Mouse (Mus musculus) hindbrain, embryonic 14.5 days (tissue): ENCODE results near the gene Osbpl10. TPM values are rescaled to one million over a fixed set of nuclear protein-coding genes. Genes with fewer than 3 reads are reported as not detected.

Experiments used
- ATAC-seq: fragments of 200-750 bp; cut with Nextera tagmentation; 2 replicates; pipeline ENCODE4 v1.8.0; 2017; ENCODE audit warnings: moderate number of reproducible peaks, mild to moderate bottlenecking, moderate TSS enrichment, moderate library complexity; ENCODE audit not compliant: low FRiP score
- DNase-seq: peaks from one replicate; pipeline ENCODE4 v3.0.0-alpha.2; 2015; ENCODE audit warnings: low spot score
- H3K27ac ChIP-seq: fragments of 300-500 bp; sonication (generic); 2 replicates; pipeline ENCODE4 v1.5.1; 2014; ENCODE audit warnings: mild to moderate bottlenecking, moderate library complexity
- H3K27me3 ChIP-seq: fragments of 300-500 bp; sonication (generic); 2 replicates; pipeline ENCODE4 v1.6.1; 2014; ENCODE audit warnings: mild to moderate bottlenecking, low read length, mixed read lengths; ENCODE audit not compliant: control insufficient read depth, insufficient read depth
- H3K36me3 ChIP-seq: fragments of 300-500 bp; sonication (generic); replicated peaks from 2 replicates; pipeline ENCODE4 v1.6.1; 2014; ENCODE audit not compliant: control insufficient read depth, insufficient read depth
- H3K4me1 ChIP-seq: fragments of 300-500 bp; sonication (generic); replicated peaks from 2 replicates; pipeline ENCODE4 v1.6.1; 2014; ENCODE audit warnings: antibody characterized with exemption, low read length, mixed read lengths; ENCODE audit not compliant: control insufficient read depth, insufficient read depth
- H3K4me2 ChIP-seq: fragments of 300-500 bp; sonication (generic); replicated peaks from 2 replicates; pipeline ENCODE4 v1.6.1; 2014; ENCODE audit warnings: mild to moderate bottlenecking, moderate library complexity
- H3K4me3 ChIP-seq: fragments of 300-500 bp; sonication (generic); replicated peaks from 2 replicates; pipeline ENCODE4 v1.5.1; 2014; ENCODE audit warnings: mild to moderate bottlenecking, low read length
- H3K9ac ChIP-seq: fragments of 300-500 bp; sonication (generic); 2 replicates; pipeline ENCODE4 v1.6.1; 2014
- H3K9me3 ChIP-seq: fragments of 300-500 bp; sonication (generic); 2 replicates; pipeline ENCODE4 v1.6.1; 2016; ENCODE audit warnings: low read length; ENCODE audit not compliant: control insufficient read depth
- WGBS: fragments of 180-500 bp; shearing (Covaris S2); extraction: QIAGEN DNeasy Blood & Tissue Kit; methylation state at CpG from one replicate; pipeline ENCODE4 v1.1.7; 2014; 5-methylcytosine and 5-hydroxymethylcytosine counted together
- polyA plus RNA-seq: library from polyadenylated mRNA; unstranded; fragments of >200 nt; fragmentation: Nextera tagmentation; extraction: Ambion mirVana; gene quantifications from 2 replicates; pipeline ENCODE4 v1.2.1, GENCODE M21; 2014

The Osbpl10 gene
- polyA plus RNA-seq, 1 experiment from 2014 or later = 2.7 TPM

- Histone ChIP-seq H3K4me1 (no peaks in the 10 kb centered on the region), H3K4me2 (no peak overlapping the region), H3K27ac (no peak overlapping the region), H3K36me3 (no peaks in the 10 kb centered on the region), H3K4me3 (no peak overlapping the region), H3K9me3 (no peaks in the 10 kb centered on the region), H3K9ac (no peak overlapping the region), H3K27me3 (no peaks in the 10 kb centered on the region)
- 89% methylated on average over 3 of the region's 3 CpGs for WGBS
- ATAC-seq (no peak), DNase-seq (no peak)
Measured at GRCm38 (mm10) chr9:114944642-114945041, 33.7 kb upstream of the Osbpl10 start.

- Histone ChIP-seq H3K36me3 (no peaks in the 10 kb centered on the region), H3K9me3 (no peaks in the 10 kb centered on the region), H3K9ac (no peak overlapping the region), H3K27ac (no peak overlapping the region), H3K4me3 (no peak overlapping the region), H3K4me1 (no peaks in the 10 kb centered on the region), H3K4me2 (no peak overlapping the region), H3K27me3 (no peaks in the 10 kb centered on the region)
- 91% methylated on average over 6 of the region's 6 CpGs for WGBS
- no peak for ATAC-seq
- no peak for DNase-seq
Measured at GRCm38 (mm10) chr9:114945576-114945975, 32.8 kb upstream of the Osbpl10 start.

GRCm38 (mm10) chr9:114948395-114948794, 30.0 kb upstream of the Osbpl10 start:
- DNase-seq = no peak
- no peak overlapping the region for H3K9ac ChIP-seq
- no peak overlapping the region for H3K4me2 ChIP-seq
- no peaks in the 10 kb centered on the region for H3K27me3 ChIP-seq
- ATAC-seq = no peak
- no peak overlapping the region for H3K4me3 ChIP-seq
- H3K27ac ChIP-seq = no peak overlapping the region
- no peaks in the 10 kb centered on the region for H3K36me3 ChIP-seq
- no peaks in the 10 kb centered on the region for H3K9me3 ChIP-seq
- no peaks in the 10 kb centered on the region for H3K4me1 ChIP-seq
- WGBS = 54% methylated on average over 5 of the region's 5 CpGs

GRCm38 (mm10) chr9:114952866-114953265, 25.5 kb upstream of the Osbpl10 start:
- DNase-seq = no peak
- 39% methylated on average over 1 of the region's 1 CpGs for WGBS

GRCm38 (mm10) chr9:114955340-114955739, 23.0 kb upstream of the Osbpl10 start:
- DNase-seq (no peak), ATAC-seq (no peak)
- no peak overlapping the region for H3K9ac ChIP-seq
- no peaks in the 10 kb centered on the region for H3K36me3 ChIP-seq
- no peaks in the 10 kb centered on the region for H3K9me3 ChIP-seq
- 94% methylated on average over 11 of the region's 11 CpGs for WGBS
- no peaks in the 10 kb centered on the region for H3K4me1 ChIP-seq
- no peaks in the 10 kb centered on the region for H3K27me3 ChIP-seq
- no peak overlapping the region for H3K27ac ChIP-seq
- H3K4me3 ChIP-seq = no peak overlapping the region
- H3K4me2 ChIP-seq = no peak overlapping the region

More at GRCm38 (mm10) chr9:114952866-114953265, 25.5 kb upstream of the Osbpl10 start:
- no peaks in the 10 kb centered on the region for H3K36me3 ChIP-seq
- no peak overlapping the region for H3K9ac ChIP-seq
- H3K27me3 ChIP-seq = no peaks in the 10 kb centered on the region
- no peak overlapping the region for H3K27ac ChIP-seq
- H3K4me2 ChIP-seq = no peak overlapping the region
- H3K4me3 ChIP-seq = no peak overlapping the region
- ATAC-seq = no peak
- H3K4me1 ChIP-seq = no peaks in the 10 kb centered on the region
- H3K9me3 ChIP-seq = no peaks in the 10 kb centered on the region

- H3K36me3 ChIP-seq = no peaks in the 10 kb centered on the region
- 38% methylated on average over 5 of the region's 5 CpGs for WGBS
- no peak for ATAC-seq
Measured at GRCm38 (mm10) chr9:114956945-114957344, 21.4 kb upstream of the Osbpl10 start.

GRCm38 (mm10) chr9:114960043-114960789, 18.2 kb upstream of the Osbpl10 start:
- no peak for ATAC-seq

More at GRCm38 (mm10) chr9:114956945-114957344, 21.4 kb upstream of the Osbpl10 start:
- H3K27me3 ChIP-seq = no peaks in the 10 kb centered on the region
- no peaks in the 10 kb centered on the region for H3K4me1 ChIP-seq
- peak; percentile 66 for DNase-seq
- no peak overlapping the region for H3K4me2 ChIP-seq
- no peak overlapping the region for H3K27ac ChIP-seq
- no peak overlapping the region for H3K9ac ChIP-seq
- H3K4me3 ChIP-seq = no peak overlapping the region
- no peaks in the 10 kb centered on the region for H3K9me3 ChIP-seq

GRCm38 (mm10) chr9:114960844-114961243, 17.5 kb upstream of the Osbpl10 start:
- ATAC-seq (no peak), DNase-seq (no peak)
- Histone ChIP-seq H3K27ac (no peak overlapping the region), H3K27me3 (no peaks in the 10 kb centered on the region), H3K9ac (no peak overlapping the region), H3K4me2 (no peak overlapping the region), H3K9me3 (no peaks in the 10 kb centered on the region), H3K36me3 (no peaks in the 10 kb centered on the region), H3K4me3 (no peak overlapping the region), H3K4me1 (no peaks in the 10 kb centered on the region)
- 90% methylated on average over 6 of the region's 6 CpGs for WGBS

More at GRCm38 (mm10) chr9:114960043-114960789, 18.2 kb upstream of the Osbpl10 start:
- no peaks in the 10 kb centered on the region for H3K9me3 ChIP-seq
- 76% methylated on average over 4 of the region's 4 CpGs for WGBS
- no peak overlapping the region for H3K4me3 ChIP-seq
- H3K27ac ChIP-seq = no peak overlapping the region
- no peak overlapping the region for H3K4me2 ChIP-seq
- no peak overlapping the region for H3K9ac ChIP-seq
- H3K27me3 ChIP-seq = no peaks in the 10 kb centered on the region
- H3K36me3 ChIP-seq = no peaks in the 10 kb centered on the region
- no peak for DNase-seq
- H3K4me1 ChIP-seq = no peaks in the 10 kb centered on the region

- Histone ChIP-seq H3K9me3 (no peaks in the 10 kb centered on the region), H3K9ac (no peak overlapping the region), H3K4me1 (no peaks in the 10 kb centered on the region), H3K4me2 (no peak overlapping the region), H3K4me3 (no peak overlapping the region), H3K27ac (no peak overlapping the region), H3K36me3 (no peaks in the 10 kb centered on the region), H3K27me3 (no peaks in the 10 kb centered on the region)
- DNase-seq (no peak), ATAC-seq (no peak)
- 60% methylated on average over 3 of the region's 3 CpGs for WGBS
Measured at GRCm38 (mm10) chr9:114964093-114964492, 14.3 kb upstream of the Osbpl10 start.
